Mouse (Mus musculus) 3T3-L1 (cell line): Measurements from ENCODE around the gene Clcn2.

Experiments used
- DNase-seq: peaks from one replicate; pipeline ENCODE4 v3.0.0-alpha.2; 2015; ENCODE audit warnings: low read depth, low spot score

Clcn2 gene

GRCm38 (mm10) chr16:20722736-20723135, 5.2 kb upstream of the Clcn2 start:
- no peak for DNase-seq

GRCm38 (mm10) chr16:20721808-20722207, 4.3 kb upstream of the Clcn2 start:
- no peak for DNase-seq

- DNase-seq, result peak; percentile 61
Observed at GRCm38 (mm10) chr16:20717978-20718670, 578 bp upstream of the Clcn2 start.

GRCm38 (mm10) chr16:20716841-20717180, 735 bp downstream of the Clcn2 start:
- no peak for DNase-seq

- peak; percentile 81 for DNase-seq
Observed at GRCm38 (mm10) chr16:20715976-20716840, 1.3 kb downstream of the Clcn2 start.

GRCm38 (mm10) chr16:20715566-20715965, 2.0 kb downstream of the Clcn2 start:
- DNase-seq, result no peak

GRCm38 (mm10) chr16:20715161-20715560, 2.4 kb downstream of the Clcn2 start:
- no peak for DNase-seq

- no peak for DNase-seq
Observed at GRCm38 (mm10) chr16:20714307-20715080, 3.1 kb downstream of the Clcn2 start.

- DNase-seq, result no peak
Observed at GRCm38 (mm10) chr16:20712889-20713288, 4.7 kb downstream of the Clcn2 start.

GRCm38 (mm10) chr16:20712190-20712589, 5.4 kb downstream of the Clcn2 start:
- no peak for DNase-seq

GRCm38 (mm10) chr16:20710810-20711209, 6.7 kb downstream of the Clcn2 start:
- no peak for DNase-seq

- no peak for DNase-seq
Observed at GRCm38 (mm10) chr16:20710370-20710769, 7.2 kb downstream of the Clcn2 start.

GRCm38 (mm10) chr16:20708939-20709734, 8.4 kb downstream of the Clcn2 start:
- no peak for DNase-seq

- DNase-seq, result no peak
Observed at GRCm38 (mm10) chr16:20708220-20708938, 9.2 kb downstream of the Clcn2 start.

GRCm38 (mm10) chr16:20706407-20707055, 11.0 kb downstream of the Clcn2 start:
- no peak for DNase-seq

GRCm38 (mm10) chr16:20705786-20706185, 11.8 kb downstream of the Clcn2 start:
- no peak for DNase-seq

- DNase-seq, result no peak
Observed at GRCm38 (mm10) chr16:20703699-20704400, 13.7 kb downstream of the Clcn2 start.

GRCm38 (mm10) chr16:20703071-20703470, 14.5 kb downstream of the Clcn2 start:
- DNase-seq, result no peak

GRCm38 (mm10) chr16:20702522-20702893, 15.0 kb downstream of the Clcn2 start:
- DNase-seq, result peak; percentile 89
